Mouse (Mus musculus): ENCODE results near the gene Tas2r106. TPM values are rescaled to one million over a fixed set of nuclear protein-coding genes. Genes with fewer than 3 reads are reported as not detected.

Tas2r106 gene
- 0.19 TPM for polyA plus RNA-seq (2017; shearing (Covaris generic))

DNA sequence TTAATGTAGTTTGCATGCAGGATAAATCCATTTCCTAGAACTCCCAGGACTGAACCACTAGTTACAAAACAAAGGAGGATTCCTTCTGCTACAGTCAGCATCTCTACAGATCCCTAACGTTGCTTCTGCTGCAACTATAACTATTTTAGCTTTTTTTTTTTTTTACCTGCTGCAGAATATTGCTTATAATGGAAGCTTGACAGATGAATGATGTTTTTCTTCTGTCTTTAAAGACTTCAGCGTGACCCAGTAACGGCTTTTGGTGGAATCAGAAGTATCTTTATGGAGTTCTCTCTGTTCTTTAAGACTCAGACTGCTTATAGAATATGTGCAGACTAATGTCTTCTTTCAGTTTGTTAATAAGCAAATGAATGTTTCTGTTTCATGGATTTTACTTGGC, at the start of gene Tas2r106:
Gene Tas2r106 (minus strand): TSS at position 101 of the 400 bp plus-strand sequence.

DNA sequence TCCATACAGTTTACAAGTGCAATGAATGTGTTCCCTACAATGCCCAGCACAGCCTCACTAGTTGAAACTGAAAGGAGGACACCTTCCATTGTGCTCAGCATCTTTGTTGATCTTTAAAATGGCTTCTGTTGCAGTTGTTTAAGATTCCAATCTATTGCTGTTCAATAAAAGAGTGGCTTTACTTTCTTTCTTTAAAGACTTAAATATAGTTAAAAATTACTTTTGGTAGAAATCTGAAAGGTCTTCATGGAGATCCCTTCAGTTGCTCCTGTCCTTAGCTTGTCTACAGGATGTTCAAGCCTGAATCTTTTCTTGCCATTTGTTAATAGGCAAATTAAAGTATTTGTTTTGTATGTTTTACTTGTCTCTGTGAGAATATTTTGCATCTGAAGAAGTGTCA, 11.3 kb upstream of the Tas2r106 start, which contains the start of gene Tas2r114:
Gene Tas2r114 (minus strand): TSS at position 101 of the 400 bp plus-strand sequence.

DNA sequence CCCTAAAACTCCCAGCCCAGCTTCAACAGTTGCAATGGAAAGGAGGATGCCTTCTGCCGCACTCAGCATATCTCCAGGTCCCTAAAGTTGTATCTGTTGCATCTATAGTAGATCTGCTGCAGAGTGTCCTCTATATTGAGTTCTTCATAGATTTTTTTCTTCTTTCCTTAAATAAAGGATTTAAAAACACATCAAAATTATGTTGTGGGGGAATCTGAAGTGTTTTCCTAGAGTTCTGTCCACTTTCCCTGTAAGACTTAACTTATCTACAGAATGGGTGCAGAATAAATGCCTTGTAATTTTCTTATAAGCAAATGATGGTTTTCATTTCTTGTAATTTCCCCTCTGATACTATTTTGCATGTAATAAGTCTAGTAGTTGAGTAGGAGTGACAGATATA, 8.7 kb upstream of the Tas2r106 start, which contains the start of gene Tas2r105:
Gene Tas2r105 (minus strand): TSS at position 101 of the 400 bp plus-strand sequence.

DNA sequence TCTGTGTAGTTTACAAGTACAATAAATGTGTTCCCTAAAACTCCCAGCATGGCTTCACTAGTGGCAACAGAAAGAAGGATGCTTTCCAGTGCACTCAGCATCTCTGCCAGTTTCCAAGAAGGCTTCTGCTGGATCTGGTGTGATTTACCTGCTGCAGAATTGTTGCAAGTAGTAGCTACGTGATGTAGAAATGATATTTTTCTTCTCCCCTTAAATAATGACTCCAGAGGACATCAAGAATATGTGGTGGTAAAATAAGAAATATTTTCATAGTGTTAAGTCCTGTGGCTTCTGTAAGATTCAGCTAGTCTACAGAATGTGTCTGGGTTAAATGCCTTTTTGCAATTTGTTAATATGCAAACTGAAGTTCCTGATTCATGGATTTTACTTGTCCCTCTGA, 7.0 kb upstream of the Tas2r106 start, which contains the start of gene Tas2r104:
Gene Tas2r104 (minus strand): TSS at position 101 of the 400 bp plus-strand sequence.

DNA sequence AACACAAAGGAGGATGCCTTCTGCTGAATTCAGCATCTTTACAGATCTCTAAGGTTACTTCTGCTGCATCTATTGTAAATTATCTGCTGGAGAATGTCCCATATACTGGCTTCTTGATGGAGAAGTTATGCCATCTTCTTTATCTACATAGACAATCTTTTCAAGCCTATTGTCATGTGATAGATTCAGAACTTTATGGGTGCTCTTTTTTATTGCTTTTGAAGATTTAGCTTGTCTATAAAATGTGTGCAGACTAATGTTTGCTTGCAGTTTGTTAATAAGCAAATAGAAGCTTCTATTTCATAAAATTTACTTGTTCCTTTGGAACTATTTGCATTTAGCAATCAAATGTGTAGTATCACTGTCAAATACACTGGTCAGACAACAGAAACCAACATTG, 18.6 kb downstream of the Tas2r106 start, which contains the start of gene Tas2r107:
Gene Tas2r107 (minus strand): TSS at position 101 of the 400 bp plus-strand sequence.

DNA sequence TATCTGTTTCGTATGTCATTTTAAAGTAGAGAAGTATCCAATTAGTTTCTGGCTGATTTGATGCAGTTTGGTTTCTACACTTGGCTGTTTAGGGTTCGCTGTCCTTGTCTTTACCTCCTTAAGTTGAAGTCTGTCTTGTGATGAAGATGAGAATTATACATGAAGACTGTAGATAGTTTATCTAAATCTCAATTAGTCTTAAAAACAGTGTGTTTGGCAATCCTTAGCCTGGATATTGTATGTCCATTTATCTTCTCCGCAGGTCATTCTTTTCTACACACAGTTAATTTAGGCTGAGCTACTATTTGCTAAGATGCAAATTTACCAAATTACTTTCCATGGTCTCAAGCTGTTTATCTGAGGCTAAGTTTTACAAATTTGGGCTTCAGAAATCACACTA, 47.9 kb downstream of the Tas2r106 start, which contains the start of gene Tas2r130:
Gene Tas2r130 (minus strand): TSS at position 101 of the 400 bp plus-strand sequence.

Other genes starting within 250 kb of the Tas2r106 start
- not detected for gene 5430401F13Rik, start 192.5 kb downstream of the Tas2r106 start, polyA plus RNA-seq (2017; shearing (Covaris generic))
- gene Gm6619, start 192.5 kb downstream of the Tas2r106 start, polyA plus RNA-seq (2017; shearing (Covaris generic)): 0.30 TPM
- gene Tas2r130, start 48.0 kb downstream of the Tas2r106 start, polyA plus RNA-seq (2017; shearing (Covaris generic)): not detected
- gene Tas2r107, start 18.7 kb downstream of the Tas2r106 start, polyA plus RNA-seq (2017; shearing (Covaris generic)): not detected
- not detected for gene Tas2r104, start 6.9 kb upstream of the Tas2r106 start, polyA plus RNA-seq (2017; shearing (Covaris generic))
- not detected for gene Tas2r105, start 8.6 kb upstream of the Tas2r106 start, polyA plus RNA-seq (2017; shearing (Covaris generic))
- not detected for gene Tas2r114, start 11.2 kb upstream of the Tas2r106 start, polyA plus RNA-seq (2017; shearing (Covaris generic))

Data from CD4-positive, CD25-positive, alpha-beta regulatory T cell (primary cell).